Mouse (Mus musculus) testis, postnatal 14 days (tissue): ENCODE measurements around the gene Sap30bp.

Experiments used
- DNase-seq: peaks from one replicate; pipeline ENCODE4 v3.0.0; 2021; ENCODE audit warnings: low spot score

Gene Sap30bp

GRCm38 (mm10) chr11:116000607-116001006 lies 67.5 kb downstream of the Sap30bp start:
- DNase-seq, result no peak

- DNase-seq, result no peak
Observed at GRCm38 (mm10) chr11:116001725-116002124, 68.6 kb downstream of the Sap30bp start.

GRCm38 (mm10) chr11:116002894-116003293 lies 69.8 kb downstream of the Sap30bp start:
- DNase-seq, result no peak

GRCm38 (mm10) chr11:116004186-116004823 lies 71.2 kb downstream of the Sap30bp start:
- DNase-seq, result no peak

GRCm38 (mm10) chr11:116004840-116005700 lies 72.0 kb downstream of the Sap30bp start:
- peak; percentile 66 for DNase-seq

- DNase-seq, result no peak
Observed at GRCm38 (mm10) chr11:116005701-116006419, 72.8 kb downstream of the Sap30bp start.

GRCm38 (mm10) chr11:116007095-116007850 lies 74.2 kb downstream of the Sap30bp start:
- DNase-seq, result no peak

- no peak for DNase-seq
Observed at GRCm38 (mm10) chr11:116008411-116008810, 75.3 kb downstream of the Sap30bp start.

- DNase-seq, result no peak
Observed at GRCm38 (mm10) chr11:116008832-116009375, 75.8 kb downstream of the Sap30bp start.

GRCm38 (mm10) chr11:116009661-116010060 lies 76.6 kb downstream of the Sap30bp start:
- DNase-seq, result no peak

GRCm38 (mm10) chr11:116010146-116010545 lies 77.1 kb downstream of the Sap30bp start:
- DNase-seq, result no peak

GRCm38 (mm10) chr11:116010948-116011347 lies 77.9 kb downstream of the Sap30bp start:
- DNase-seq, result no peak

- no peak for DNase-seq
Observed at GRCm38 (mm10) chr11:116011529-116012261, 78.6 kb downstream of the Sap30bp start.

- DNase-seq, result peak; percentile 93
Observed at GRCm38 (mm10) chr11:116012262-116012947, 79.3 kb downstream of the Sap30bp start, which contains the start of gene Galk1. Gene Galk1 (minus strand): TSS chr11:116012719.

GRCm38 (mm10) chr11:116014821-116015220 lies 81.7 kb downstream of the Sap30bp start:
- DNase-seq, result no peak
